Mouse (Mus musculus) thymus, adult 18-20 months (tissue): Measurements from ENCODE around the gene Trappc12.

Experiments used
- DNase-seq, 2 experiments: peaks; one replicate each; pipeline ENCODE4 v3.0.0; 2022; ENCODE audit warnings: mixed read lengths in 2 of 2

The Trappc12 gene

GRCm38 (mm10) chr12:28732631-28733030 lies 17.6 kb downstream of the Trappc12 start:
- no peak for DNase-seq

DNA sequence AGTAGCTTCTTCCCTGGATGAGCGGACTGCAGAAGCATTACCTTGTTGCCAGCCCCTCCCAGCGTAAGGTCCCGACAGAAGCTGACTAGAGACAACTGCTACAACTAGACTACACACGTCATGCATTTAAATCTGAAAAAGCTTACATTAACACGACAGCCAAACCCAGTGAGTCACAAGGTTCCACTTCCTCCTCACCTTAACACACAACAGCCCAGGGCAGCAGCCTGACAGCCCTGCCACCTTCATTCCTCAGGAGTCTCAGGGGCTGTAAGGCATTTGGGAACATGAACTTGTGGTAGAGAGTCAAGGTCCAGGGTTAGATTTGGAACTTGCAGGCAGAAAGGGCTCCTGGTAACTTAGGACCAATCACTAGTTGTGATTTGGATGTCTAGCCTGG lies 23.2 kb downstream of the Trappc12 start:
- DNase-seq = no peak

DNA sequence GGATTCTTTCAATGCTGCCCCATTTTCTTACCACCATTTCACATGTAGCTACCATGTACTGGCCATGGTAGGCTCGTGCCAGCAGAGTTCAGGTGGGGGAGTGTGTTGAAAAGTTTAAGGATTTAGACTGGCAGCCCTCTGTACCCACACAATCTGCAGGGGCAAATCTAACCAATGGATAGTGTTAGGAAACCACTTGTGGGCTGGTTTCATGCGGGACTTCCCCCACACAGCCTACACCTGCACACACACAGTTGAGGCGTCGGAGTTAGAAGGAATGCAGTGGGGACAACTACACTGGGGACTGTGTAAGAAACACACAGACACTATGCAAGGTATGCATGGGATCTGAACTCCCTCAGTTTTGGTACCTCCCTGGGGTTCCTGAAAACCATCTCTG lies 24.1 kb downstream of the Trappc12 start:
- DNase-seq = no peak

DNA sequence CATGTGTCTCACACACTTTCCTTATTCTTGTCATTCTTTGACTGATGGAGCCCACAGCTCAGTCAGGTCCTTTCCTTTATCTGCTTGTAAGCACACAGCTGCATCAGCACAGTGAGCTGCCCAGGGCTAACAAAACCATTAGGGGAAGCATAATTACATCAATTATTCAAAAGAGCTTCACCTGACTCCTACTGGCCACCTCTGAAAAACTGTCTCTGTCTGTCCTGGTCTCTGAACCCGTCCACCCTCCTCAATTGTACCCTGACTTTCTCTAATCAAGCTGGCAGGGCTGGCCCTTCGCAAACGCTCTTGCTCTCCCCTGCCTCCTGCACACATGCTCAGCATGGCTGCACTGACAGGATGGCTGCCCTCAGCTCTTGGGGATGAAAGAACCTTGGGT lies 25.9 kb downstream of the Trappc12 start:
- no peak for DNase-seq

GRCm38 (mm10) chr12:28718106-28718505 lies 32.2 kb downstream of the Trappc12 start:
- no peak for DNase-seq

DNA sequence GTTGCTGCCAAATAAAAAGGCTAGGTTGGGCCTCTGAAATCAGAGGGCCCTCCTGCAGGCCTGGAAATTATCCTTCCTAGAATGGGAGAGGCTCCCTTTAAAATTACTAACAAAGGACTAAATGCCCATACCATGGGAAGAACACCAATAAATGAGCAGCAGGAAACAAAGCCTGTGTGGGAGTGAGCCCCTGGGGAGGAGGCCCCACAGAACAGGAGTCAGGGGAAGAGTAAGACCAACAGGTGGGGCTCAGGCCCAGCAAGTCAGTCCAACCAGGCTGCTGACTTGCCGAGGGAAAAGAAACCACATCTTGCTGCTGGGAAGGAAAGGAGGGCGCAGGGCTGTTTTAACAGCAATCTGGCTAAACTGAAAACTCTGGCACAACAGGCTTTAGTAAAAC lies 33.2 kb downstream of the Trappc12 start:
- DNase-seq = no peak

DNA sequence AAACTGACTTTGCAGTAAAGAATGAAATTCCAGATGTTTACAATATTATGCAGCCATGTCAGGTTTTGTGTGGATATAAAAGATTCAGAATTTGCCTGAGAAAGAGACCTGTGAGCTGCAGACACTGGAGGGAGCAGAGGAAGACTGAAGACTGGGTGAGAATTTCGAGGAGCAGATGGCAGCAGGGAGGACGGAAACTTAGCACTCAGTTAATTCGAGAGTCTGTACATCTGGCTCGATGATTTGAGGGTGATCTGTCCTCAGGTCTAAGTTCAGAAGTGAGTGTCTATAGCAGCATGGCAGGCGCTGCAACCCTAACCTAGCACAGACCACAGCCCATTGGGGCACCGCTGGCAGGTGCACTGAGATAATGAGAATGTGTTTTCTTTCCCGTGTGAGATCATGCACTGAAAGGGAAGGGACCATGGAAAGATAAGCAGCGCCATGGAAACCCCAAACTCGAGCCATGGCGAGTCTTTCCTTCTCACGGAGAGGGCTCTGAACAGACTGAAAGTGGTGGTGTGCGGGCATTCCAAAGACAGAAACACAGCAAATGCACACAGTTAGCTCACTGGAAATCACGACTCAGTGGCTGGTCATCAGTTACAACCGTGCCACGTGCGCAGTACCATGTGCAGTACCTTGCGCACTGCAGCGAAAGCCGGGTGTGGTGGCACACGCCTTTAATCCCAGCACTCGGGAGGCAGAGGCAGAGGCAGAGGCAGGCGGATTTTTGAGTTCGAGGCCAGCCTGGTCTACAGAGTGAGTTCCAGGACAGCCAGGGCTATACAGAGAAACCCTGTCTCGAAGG lies 35.2 kb downstream of the Trappc12 start:
- no peak for DNase-seq

- DNase-seq = no peak
Measured at GRCm38 (mm10) chr12:28710566-28711185, 39.6 kb downstream of the Trappc12 start.

- DNase-seq = no peak
Measured at GRCm38 (mm10) chr12:28708154-28708553, 42.1 kb downstream of the Trappc12 start.

DNA sequence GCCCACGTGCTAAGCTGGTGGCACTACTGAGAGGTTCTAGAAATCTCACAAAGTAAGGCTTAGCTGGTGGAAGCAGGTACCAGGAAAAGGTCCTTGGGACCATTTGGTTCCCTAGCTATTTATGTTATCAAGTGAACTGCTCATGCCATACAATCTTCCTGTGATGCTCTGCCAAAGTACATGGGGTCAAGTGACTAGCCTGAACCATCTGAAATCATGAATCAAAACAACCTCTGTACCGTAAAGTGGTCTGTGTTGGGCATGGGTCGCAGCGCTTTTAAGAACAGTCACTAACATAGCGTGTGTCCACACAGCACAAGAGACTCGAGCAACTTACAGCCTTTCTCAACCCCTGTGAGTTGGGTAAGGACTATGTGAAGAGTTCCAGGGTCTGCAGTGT lies 45.1 kb downstream of the Trappc12 start:
- DNase-seq = no peak

DNA sequence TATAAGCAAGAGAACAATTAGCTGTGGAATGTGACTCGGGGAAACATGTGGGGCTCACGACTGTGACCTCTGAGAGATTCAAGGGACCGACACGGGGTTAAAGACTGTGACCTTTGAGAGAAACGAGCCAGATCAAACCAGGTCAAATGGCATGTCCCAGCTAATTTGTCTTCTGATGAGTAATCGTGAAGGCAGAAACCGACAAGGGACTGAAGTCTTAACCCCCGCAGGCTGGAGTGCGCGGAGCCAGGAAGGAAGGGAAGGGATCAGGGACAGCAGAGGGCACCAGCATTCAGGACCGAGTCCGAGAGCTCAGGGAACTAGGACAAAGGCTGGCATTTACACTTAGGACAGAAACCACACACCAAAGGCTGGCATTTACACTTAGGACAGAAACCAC lies 45.9 kb downstream of the Trappc12 start:
- no peak for DNase-seq

DNA sequence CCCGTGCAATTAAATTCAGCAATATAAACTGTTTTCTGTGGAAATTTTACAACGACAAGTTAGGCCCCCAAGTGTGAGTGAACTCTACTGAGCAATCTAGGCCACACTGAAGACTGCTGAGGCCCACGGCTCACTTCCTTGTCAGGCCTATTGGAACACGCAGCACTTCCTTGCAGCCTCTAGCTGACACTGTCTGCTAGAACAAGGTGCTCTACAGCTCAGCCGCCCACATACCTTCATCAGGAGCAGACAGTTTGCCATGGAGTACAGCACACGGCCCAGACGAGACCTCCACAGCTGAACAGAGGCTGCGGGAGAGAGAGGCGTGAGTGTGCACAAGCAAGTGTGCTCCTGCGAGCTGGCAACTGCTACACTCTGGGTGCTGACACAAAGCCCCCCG lies 49.0 kb downstream of the Trappc12 start:
- DNase-seq = no peak

- no peak for DNase-seq
Measured at GRCm38 (mm10) chr12:28700561-28701025, 49.7 kb downstream of the Trappc12 start.

DNA sequence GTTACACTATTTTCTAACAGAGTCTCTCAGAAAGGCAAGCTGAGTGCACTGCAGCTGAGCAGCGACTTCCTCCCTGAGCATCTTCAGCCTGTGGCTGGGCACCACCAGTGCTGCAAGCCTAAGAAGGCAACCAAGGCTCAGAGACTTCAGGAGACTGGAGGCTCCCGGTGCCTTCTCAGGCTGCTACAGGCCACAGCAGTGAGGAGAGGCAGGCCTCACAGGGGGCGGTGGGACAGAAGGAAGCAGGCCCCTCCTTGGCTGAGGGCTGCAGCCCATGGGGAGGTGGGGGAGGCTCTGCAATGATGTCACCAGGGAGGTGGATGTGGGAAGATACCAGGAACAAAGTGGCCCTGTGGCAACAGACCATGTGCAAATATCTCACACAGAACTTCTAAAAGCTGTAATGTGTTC lies 50.2 kb downstream of the Trappc12 start:
- DNase-seq = peak in 1 of 2 experiments; percentile 11

DNA sequence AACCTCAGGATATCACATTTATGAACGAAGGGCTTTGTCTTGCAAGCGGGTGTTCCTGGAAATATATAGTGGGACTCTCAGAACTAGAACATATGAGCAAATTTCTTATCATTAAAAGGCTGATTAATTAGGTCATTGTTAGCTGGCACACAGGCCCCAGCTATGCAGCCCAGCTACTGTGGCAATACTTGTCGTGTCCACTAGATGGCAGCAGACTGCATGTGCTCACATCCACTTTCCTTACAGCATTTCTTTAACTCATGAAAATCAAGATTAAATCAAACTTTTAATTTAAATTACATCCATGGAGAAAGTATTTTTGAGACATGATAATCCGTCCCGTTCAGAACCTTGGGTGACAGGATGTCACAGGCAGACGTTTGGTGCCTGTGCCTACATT lies 50.6 kb downstream of the Trappc12 start:
- no peak for DNase-seq

DNA sequence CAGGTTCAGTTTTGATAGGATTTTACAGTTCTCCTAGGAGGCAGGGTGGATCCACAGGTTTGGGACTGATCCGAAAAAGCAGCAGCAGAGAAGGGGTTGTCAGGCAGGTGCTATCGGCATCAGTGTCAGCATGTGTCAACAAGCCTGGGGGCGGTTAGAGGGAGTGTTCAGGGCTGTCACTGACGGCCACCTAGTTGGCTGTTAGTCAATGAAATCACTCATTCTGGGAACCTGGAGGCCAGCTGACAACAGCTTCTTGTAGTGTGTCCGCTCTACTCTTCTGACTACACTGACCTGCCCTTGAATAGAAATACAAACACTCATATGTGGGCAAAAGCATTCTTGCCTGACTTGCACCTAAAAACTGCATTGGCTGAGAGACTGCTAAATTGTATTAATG lies 51.2 kb downstream of the Trappc12 start:
- DNase-seq = no peak

DNA sequence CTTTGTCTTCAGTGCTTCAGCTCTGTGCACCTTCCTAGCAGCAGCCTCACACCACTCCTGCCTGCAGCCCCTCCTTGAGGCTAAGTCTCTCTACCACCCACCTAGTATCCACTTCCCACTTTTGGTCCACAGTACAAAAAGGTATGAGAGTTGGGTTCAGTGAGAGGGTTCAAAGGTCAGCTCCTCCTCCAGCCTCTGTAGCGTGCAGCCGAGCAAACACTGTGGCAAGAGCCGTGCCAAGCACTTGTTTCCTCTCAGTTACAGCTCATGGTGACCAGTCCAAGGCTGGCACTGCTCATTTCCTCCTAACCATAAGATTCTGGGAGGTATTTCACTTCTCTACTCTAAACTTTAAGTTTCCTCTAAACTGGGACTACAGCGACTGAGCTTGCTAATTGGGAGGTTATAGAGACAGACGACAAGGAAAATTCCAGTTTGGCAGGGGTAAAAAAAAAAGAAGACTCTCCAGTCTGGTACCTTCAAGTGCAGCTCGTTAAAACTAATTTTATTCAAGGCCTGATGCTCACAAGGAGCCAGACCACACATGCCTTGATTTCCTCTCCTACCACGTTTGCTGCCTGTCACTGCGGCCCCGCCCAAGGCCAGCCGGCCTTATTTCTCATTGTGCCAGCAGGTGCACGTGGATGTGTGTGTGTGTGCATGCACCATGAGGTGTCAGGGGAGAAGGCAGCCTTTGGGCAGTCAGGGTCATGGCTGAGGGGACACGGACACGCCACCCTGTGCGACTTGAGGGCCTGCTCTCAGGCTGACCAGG lies 52.3 kb downstream of the Trappc12 start:
- no peak for DNase-seq

DNA sequence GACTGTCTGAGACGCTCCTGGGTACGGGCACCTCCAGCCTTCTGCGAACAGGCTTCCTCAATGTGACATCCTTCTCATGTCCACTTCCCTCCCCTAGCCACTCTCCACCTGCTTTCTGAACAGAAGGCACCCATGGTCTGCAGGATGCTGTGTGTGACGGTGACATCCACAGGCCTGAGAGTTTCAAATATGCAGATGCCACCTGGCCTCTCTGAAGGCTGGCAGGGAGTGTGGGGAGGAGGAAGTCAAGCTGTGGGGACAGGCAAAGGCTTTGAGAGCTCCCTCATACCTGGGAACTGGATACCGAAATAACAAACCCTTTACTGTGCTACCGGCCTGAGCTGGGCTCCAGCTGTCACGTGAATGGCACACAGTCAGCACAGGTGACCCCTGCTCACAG lies 55.5 kb downstream of the Trappc12 start:
- DNase-seq = no peak

DNA sequence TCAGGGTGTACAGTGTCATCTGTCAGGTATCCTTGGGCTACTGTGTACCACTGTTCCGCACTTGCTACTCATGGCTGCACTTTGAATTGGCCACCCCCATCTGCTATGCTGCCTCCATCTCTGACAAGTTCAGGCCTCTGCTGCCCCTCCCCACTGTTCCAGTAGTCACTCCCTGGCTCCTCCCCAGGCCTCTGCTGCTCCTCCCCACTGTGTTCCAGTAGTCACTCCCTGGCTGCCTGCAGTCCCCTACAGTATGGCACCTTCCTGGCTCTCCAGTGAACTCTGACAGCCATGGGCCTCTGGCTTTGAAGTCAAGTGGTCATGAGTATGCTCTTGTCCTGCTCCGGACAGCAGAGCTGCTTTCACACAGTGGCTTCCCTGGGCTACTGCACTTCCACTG lies 56.0 kb downstream of the Trappc12 start:
- no peak for DNase-seq

DNA sequence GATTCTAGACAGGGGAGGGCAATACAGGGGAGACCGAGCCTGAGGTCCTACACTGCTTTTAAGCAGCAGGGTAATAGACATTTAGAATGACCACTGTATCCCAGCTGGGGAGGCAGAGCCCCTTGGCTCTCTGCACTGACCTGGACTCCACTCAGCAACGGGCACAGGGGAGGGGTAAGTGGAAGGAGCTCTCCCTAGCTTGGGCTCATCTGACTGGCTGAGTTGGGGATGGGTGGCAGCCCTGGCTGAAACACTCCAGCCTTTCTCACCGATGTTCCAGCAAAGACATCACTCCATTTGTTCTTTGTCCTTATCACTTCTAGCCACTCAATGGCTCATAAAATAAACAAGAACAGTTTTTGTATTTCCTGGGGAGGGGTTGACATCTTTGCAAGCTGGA lies 56.5 kb downstream of the Trappc12 start:
- no peak for DNase-seq

DNA sequence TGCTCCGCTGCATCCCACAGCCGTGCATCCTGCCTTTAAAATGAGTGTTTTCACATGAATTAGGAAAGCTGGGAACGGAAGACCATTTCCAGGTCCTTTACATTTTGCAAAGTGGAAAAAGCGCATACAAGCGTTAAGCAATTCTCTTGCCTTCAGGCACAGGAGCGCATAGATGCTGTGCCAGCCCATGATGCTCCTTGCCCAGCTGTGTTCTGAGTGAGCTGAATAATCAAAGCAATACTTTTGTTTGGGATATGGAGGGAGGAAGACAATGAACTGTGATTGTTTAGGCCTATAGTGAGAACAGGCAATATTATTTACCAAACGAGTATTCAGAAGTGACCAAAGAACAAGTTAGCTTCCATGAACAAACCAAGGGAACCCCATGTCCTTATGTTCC lies 59.5 kb downstream of the Trappc12 start:
- DNase-seq = no peak

- no peak for DNase-seq
Measured at GRCm38 (mm10) chr12:28688996-28689395, 61.3 kb downstream of the Trappc12 start.

GRCm38 (mm10) chr12:28686199-28686879 lies 63.9 kb downstream of the Trappc12 start:
- DNase-seq = no peak
